Mouse (Mus musculus) layer of hippocampus, adult 2 months (tissue): ENCODE data around the gene Hirip3. TPM values are rescaled to one million over a fixed set of nuclear protein-coding genes. Genes with fewer than 3 reads are reported as not detected.
"Not testable (repeated sequence)": the region's sequence is repeated elsewhere in the genome, so short reads cannot be mapped to it uniquely, and the experiment has no call there.

Experiments used
- DNase-seq, 2 experiments: peaks; one replicate each; pipeline ENCODE4 v3.0.0; 2022; ENCODE audit warnings: low spot score in 2 of 2
- H3K27ac ChIP-seq: fragments of 200-600 bp; 2 replicates; pipeline ENCODE4 v1.8.1; 2022
- H3K4me3 ChIP-seq: fragments of 200-600 bp; 2 replicates; pipeline ENCODE4 v1.8.1; 2022; ENCODE audit warnings: mild to moderate bottlenecking
- CTCF ChIP-seq: fragments of 200-600 bp; conservative IDR thresholded peaks from 2 replicates; pipeline ENCODE4 v1.8.1; 2022; ENCODE audit warnings: antibody characterized with exemption, mild to moderate bottlenecking, moderate library complexity
- total RNA-seq, 2 experiments: library from RNA; stranded (reverse); gene quantifications; 2 replicates each; pipeline ENCODE4 v1.2.3; 2021

The Hirip3 gene
- total RNA-seq, 2 experiments from 2014 or later, result 32.2 to 38.5 TPM

DNA sequence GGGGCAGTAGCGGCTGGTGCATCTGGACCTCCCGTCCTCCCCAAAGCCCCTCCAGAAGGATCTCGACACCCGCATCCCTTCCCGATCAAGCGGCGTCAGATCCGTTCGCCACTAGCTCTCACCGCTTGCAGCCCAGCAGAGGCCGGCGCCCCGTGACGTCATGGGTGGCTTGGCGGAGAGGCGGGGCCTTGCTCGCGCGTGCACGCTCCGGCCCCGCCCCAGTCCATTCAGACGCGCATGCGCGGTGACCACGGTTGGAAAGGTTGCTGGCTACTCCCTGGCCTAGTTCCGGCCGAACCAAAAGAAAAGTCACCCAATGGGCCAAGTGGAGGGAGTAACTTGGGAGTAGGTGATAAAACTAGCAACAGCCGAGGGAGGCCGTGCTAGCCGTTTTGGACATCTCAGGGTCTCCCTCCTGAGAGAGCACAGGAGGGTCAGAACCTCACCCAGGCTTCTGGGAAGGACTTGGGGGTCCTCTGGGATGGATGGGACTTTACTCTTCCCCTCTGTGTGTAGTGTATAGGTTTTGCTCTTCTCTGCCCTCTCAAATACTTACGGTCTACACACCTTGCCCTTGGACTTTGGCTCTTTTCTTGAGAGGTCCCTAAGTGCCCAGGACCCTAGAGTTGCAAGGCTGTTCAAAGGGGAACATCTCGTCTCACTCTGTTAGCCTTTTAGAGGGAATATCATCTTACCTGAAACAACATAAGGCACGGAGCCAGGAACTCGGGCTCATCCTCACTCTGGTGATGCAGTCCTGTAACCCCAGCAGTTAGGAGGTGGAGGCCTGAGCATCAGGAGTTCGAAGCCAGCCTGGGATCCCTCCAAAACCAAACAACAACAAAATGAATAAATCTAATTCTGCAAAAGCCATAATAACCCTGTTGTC lies 36.6 kb downstream of the Hirip3 start:
- no peak for TF ChIP-seq CTCF
- DNase-seq, result peak; percentile 93 to 97
- peak overlapping the region; percentile 74 for H3K4me3 ChIP-seq
- peak overlapping the region; percentile 96 for H3K27ac ChIP-seq

DNA sequence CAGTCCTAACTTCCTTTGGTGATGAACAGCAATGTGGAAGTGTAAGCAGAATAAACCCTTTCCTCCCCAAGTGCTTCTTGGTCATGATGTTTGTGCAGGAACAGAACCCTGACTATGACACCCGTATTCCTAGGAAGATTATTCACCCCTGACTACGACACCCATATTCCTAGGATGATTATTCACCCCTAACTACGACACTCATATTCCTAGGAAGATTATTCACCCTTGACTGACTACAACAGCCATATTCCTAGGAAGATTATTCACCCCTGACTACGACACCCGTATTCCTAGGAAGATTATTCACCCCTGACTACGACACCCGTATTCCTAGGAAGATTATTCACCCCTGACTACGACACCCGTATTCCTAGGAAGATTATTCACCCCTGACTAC lies 38.0 kb downstream of the Hirip3 start:
- not testable (repeated sequence) for DNase-seq, H3K27ac ChIP-seq, H3K4me3 ChIP-seq

DNA sequence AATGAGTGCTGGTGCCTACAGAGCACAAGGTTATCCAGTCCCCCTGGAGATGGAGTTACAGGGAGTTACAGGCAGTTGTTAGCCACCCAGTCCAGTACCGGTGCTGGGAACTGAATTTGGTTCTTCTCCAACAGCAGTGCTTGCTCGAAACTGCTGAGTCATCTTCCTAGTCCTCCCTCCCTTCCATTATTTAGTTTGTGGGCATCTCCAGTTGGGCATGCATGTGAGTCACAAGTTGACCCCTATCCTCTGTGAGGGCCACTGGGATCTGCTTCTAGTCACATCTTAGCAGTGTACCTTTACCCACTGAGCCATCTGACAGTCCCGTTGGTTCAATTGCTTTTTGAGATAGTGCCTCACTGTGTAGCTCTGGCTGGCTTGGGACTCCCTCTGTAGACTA lies 43.8 kb downstream of the Hirip3 start:
- H3K27ac ChIP-seq, result no peak overlapping the region
- no peak overlapping the region for H3K4me3 ChIP-seq
- no peak for TF ChIP-seq CTCF
- DNase-seq, result no peak

DNA sequence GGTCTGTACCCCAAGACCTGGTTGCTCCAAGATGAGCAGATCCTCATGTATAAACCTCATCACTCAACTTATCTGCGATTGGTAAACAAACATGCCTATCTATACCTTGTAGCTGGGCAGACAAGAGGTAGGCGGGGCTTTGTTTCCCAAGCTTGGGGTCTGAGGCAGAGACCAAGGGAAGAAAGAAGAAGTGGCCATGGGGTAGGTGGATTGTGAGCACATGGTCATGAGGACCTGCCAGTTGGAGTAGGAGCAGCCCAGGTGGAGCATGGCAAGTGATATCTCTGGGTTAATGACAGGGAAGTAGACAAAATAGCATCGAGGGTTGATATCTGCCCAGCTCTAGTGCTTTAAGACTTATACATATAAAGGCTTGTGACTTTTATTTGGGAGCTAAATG lies 53.1 kb downstream of the Hirip3 start:
- DNase-seq, result no peak
- Histone ChIP-seq H3K27ac (no peak overlapping the region), H3K4me3 (no peak overlapping the region)
- TF ChIP-seq CTCF, result no peak

Other genes starting within 250 kb of the Hirip3 start
- 10 to 100 TPM; 10.3 to 12.2 TPM for gene Nupr1, start 231.1 kb upstream of the Hirip3 start, total RNA-seq
- gene Sgf29, start 212.7 kb upstream of the Hirip3 start, total RNA-seq, result 10 to 100 TPM; 27.8 to 28.4 TPM
- 1 to 10 TPM; 9.1 to 9.4 TPM for gene Sult1a1, start 185.5 kb upstream of the Hirip3 start, total RNA-seq
- gene Bola2, start 166.6 kb upstream of the Hirip3 start, total RNA-seq, result 100 to 1,000 TPM; 103 to 112 TPM
- 10 to 100 TPM; 18.9 to 22.3 TPM for gene Slx1b, start 166.2 kb upstream of the Hirip3 start, total RNA-seq
- 100 to 1,000 TPM; 130 to 135 TPM for gene Coro1a, start 154.2 kb upstream of the Hirip3 start, total RNA-seq
- gene Mapk3, start 102.4 kb upstream of the Hirip3 start, total RNA-seq, result 100 to 1,000 TPM; 170 to 175 TPM
- gene Gdpd3, start 95.6 kb upstream of the Hirip3 start, total RNA-seq, result 1 to 10 TPM; 3.1 to 7.0 TPM
- 100 to 1,000 TPM; 283 to 289 TPM for gene Ypel3, start 85.0 kb upstream of the Hirip3 start, total RNA-seq
- 1 to 10 TPM in 1 of 2 experiments, under 1 TPM in 1; 0.54 to 1.0 TPM for gene Tbx6, start 80.5 kb upstream of the Hirip3 start, total RNA-seq
- 10 to 100 TPM; 50.2 to 54.9 TPM for gene Ppp4c, start 69.5 kb upstream of the Hirip3 start, total RNA-seq
- 10 to 100 TPM; 73.8 to 74.7 TPM for gene Fam57b, start 64.3 kb upstream of the Hirip3 start, total RNA-seq
- gene 4930451I11Rik, start 30.3 kb upstream of the Hirip3 start, total RNA-seq, result not detected
- 10 to 100 TPM; 19.2 to 20.5 TPM for gene Doc2a, start 14.6 kb upstream of the Hirip3 start, total RNA-seq
- gene Ino80e, start 405 bp downstream of the Hirip3 start, total RNA-seq, result 10 to 100 TPM; 49.2 to 49.4 TPM
- gene Taok2, start 22.7 kb downstream of the Hirip3 start, total RNA-seq, result 100 to 1,000 TPM; 154 to 163 TPM
- 10 to 100 TPM; 21.4 to 23.3 TPM for gene Tmem219, start 60.9 kb downstream of the Hirip3 start, total RNA-seq
- gene Kctd13, start 66.9 kb downstream of the Hirip3 start, total RNA-seq, result 100 to 1,000 TPM; 164 to 166 TPM
- gene Asphd1, start 87.6 kb downstream of the Hirip3 start, total RNA-seq, result 10 to 100 TPM; 31.7 to 36.1 TPM
- 100 to 1,000 TPM; 439 to 458 TPM for gene Sez6l2, start 88.6 kb downstream of the Hirip3 start, total RNA-seq
- 100 to 1,000 TPM; 155 to 167 TPM for gene Cdipt, start 113.9 kb downstream of the Hirip3 start, total RNA-seq
- not detected for gene Cdiptos, start 114.1 kb downstream of the Hirip3 start, total RNA-seq
- 10 to 100 TPM in 1 of 2 experiments, 1 to 10 TPM in 1; 8.0 to 10.1 TPM for gene Mvp, start 152.6 kb downstream of the Hirip3 start, total RNA-seq
- under 1 TPM in 1 of 2 experiments, not detected in 1; 0.90 TPM for gene Pagr1b, start 154.5 kb downstream of the Hirip3 start, total RNA-seq
- gene Pagr1a, start 155.4 kb downstream of the Hirip3 start, total RNA-seq, result 10 to 100 TPM; 17.4 to 43.4 TPM
- gene Gm42742, start 159.1 kb downstream of the Hirip3 start, total RNA-seq, result 10 to 100 TPM; 53.6 to 62.4 TPM
- gene Prrt2, start 159.2 kb downstream of the Hirip3 start, total RNA-seq, result 100 to 1,000 TPM; 243 to 275 TPM
- gene Maz, start 165.1 kb downstream of the Hirip3 start, total RNA-seq, result 100 to 1,000 TPM; 242 to 258 TPM
- gene Kif22, start 180.5 kb downstream of the Hirip3 start, total RNA-seq, result 1 to 10 TPM; 4.1 to 9.9 TPM
- not detected for gene Zg16, start 225.4 kb downstream of the Hirip3 start, total RNA-seq
- 1 to 10 TPM; 1.0 to 2.0 TPM for gene AI467606, start 229.4 kb downstream of the Hirip3 start, total RNA-seq